Mouse (Mus musculus): ENCODE data around the gene Ccin.
A peak's percentile ranks its signal among the peaks of the same experiment; 100 is the strongest.

Gene Ccin

GRCm38 (mm10) chr4:44016071-44016470 is 32.8 kb downstream of the Ccin start:
- DNase-seq: peak; percentile 34

DNA sequence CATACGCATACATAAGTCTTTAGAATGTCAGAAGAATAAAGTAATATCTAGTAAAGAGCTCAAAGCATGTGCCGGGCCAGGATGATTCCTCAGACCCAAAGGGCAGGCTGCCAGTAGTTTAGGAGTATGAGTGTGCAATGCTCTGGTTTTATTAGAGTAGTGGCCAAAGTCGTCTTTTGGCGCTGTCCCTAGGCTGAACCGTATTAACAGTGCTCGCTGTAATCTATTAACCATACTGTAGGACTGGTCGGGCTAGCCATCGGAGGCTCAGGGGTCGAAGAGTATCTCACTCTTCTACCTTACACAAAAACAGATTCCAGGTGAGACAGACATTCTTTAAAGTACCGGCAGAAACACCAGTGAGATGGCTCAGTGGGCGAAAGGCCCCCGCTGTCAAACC is 33.5 kb downstream of the Ccin start:
- DNase-seq: no peak

GRCm38 (mm10) chr4:44022323-44022722 is 39.0 kb downstream of the Ccin start:
- DNase-seq: no peak

- DNase-seq: no peak
Observed at GRCm38 (mm10) chr4:44022766-44023165, 39.5 kb downstream of the Ccin start.

GRCm38 (mm10) chr4:44023681-44024080 is 40.4 kb downstream of the Ccin start:
- DNase-seq: no peak

DNA sequence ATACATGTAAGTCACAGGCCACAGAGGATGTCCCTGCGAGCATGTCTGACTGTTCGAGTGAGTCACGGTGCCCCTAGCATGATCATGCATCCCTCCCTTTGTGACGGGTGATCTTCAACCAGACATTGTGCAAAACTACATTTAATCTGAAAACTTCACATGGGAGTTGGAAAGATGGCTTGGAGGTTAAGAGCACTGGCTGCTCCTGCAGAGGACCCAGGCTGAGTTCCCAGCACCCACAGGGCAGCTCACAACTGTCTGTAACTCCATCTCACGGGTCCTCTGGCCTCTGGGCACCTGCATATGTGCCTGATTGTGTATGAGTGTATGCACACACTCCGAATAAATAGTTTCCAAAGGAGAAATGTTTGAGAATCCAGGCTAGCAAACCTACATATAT is 41.0 kb downstream of the Ccin start:
- DNase-seq: no peak

GRCm38 (mm10) chr4:44025570-44025969 is 42.3 kb downstream of the Ccin start:
- no peak for DNase-seq

GRCm38 (mm10) chr4:44028303-44029135 is 45.2 kb downstream of the Ccin start:
- DNase-seq: peak; percentile 80

DNA sequence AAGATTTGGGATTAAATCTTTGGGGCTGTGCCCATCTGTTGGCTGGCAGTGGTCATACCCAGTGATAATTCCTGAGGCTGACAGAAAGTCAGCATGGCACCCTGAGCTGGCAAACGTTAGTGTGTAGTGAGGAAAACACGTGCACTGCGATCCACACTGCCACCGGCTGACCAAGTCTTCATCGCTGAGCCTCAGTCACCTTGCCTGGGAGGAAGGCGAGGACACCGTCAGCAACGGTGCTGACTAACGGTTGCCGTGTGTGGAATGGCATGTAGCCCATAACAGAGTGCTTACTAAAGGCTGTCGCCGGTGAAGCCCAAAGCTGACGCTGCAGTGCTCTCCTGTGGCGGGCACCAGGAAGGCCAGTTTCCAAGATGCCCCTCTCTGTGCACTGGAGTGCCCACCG is 46.4 kb downstream of the Ccin start:
- peak; percentile 36 for DNase-seq

GRCm38 (mm10) chr4:44031521-44031920 is 48.2 kb downstream of the Ccin start:
- no peak for DNase-seq

Measured in layer of hippocampus, adult 9-11 months (tissue).